ENCODE assay signal across 8 mouse cellular contexts in the genomic region with DNA sequence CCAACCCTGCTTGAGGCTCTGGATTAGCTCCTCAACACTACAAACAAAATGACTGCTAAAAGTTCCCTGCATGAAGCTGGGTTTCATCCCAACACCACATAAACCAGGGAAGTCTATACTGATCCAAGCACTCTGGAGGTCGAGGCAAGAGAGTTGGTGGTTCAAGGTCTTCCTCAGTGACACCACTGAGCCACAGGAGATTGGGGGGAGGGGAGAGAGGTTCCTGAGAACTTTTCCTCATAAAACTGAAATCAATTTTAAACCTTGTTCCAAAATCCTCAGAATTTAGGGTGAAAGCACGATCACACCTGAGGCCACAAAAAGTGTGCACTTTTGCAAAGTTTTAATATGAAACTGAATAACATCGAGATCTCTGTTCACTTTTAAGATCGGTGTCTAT. TPM values are rescaled to one million over a fixed set of nuclear protein-coding genes. Genes with fewer than 3 reads are reported as not detected.
A peak's percentile ranks its signal among the peaks of the same experiment; 100 is the strongest.
DNase-seq lines count a peak whose midpoint lies in the region; ATAC-seq and TF ChIP-seq lines count a peak whose summit lies in the region.

No protein-coding gene starts in this region.

- H3K79me2 ChIP-seq in MEL (ENCODE audit: control insufficient read depth, insufficient read depth, low read length, poor library complexity): peaks cover 46% of the 10 kb centered on the region

- H3K9ac ChIP-seq in heart, embryonic 13.5 days: no peak overlapping the region
- H3K9ac ChIP-seq in MEL (ENCODE audit: control insufficient read depth, low read depth, low read length, poor library complexity, severe bottlenecking): peak overlapping the region; percentile 90
- peak overlapping the region; percentile 26; the same call in 1 of the 2 replicates for H3K9ac ChIP-seq in heart, postnatal 0 days (replicated peaks; ENCODE audit: low read depth, low read length)
- H3K9ac ChIP-seq in liver, postnatal 0 days (replicated peaks): peak overlapping the region; percentile 84

- 68% methylated on average over 4 of the region's 4 CpGs for WGBS in heart, embryonic 13.5 days
- 71% methylated on average over 4 of the region's 4 CpGs for WGBS in heart, postnatal 0 days
- 40% methylated on average over 4 of the region's 4 CpGs for WGBS in liver, postnatal 0 days (ENCODE audit: insufficient replicate concordance)

- no peaks in the 10 kb centered on the region for H3K36me3 ChIP-seq in heart, embryonic 13.5 days
- peaks cover 0 to 47% of the 10 kb centered on the region in 2 experiments; a peak in 2 of 4 replicates for H3K36me3 ChIP-seq in MEL (ENCODE audit: control insufficient read depth in 1 of 2, insufficient read depth in 2 of 2, low read length in 2 of 2)
- no peaks in the 10 kb centered on the region for H3K36me3 ChIP-seq in heart, postnatal 0 days (replicated peaks; ENCODE audit: control insufficient read depth, insufficient read depth, low read length)
- no peaks in the 10 kb centered on the region for H3K36me3 ChIP-seq in liver, postnatal 0 days (replicated peaks; ENCODE audit: insufficient read depth, low read length)

- H3K27ac ChIP-seq in heart, embryonic 13.5 days (replicated peaks): no peak overlapping the region
- 0 out of 2 replicates have a peak overlapping the region, but pooled peaks have one; percentile 29 for H3K27ac ChIP-seq in MEL (ENCODE audit: control insufficient read depth, low read depth, low read length)
- peak overlapping the region; percentile 1; the same call in 1 of the 2 replicates for H3K27ac ChIP-seq in heart, postnatal 0 days (ENCODE audit: low read depth)
- peak overlapping the region; percentile 93 for H3K27ac ChIP-seq in liver, postnatal 0 days (ENCODE audit: low read depth)

- TF ChIP-seq POLR2A in MEL (IDR thresholded peaks at IDR 0.05; ENCODE audit: control insufficient read depth in 1 of 2, insufficient read depth in 1 of 2, low read depth in 1 of 2, low read length in 2 of 2, poor library complexity in 1 of 2): no peak

- no peaks in the 10 kb centered on the region for H3K9me3 ChIP-seq in heart, embryonic 13.5 days
- H3K9me3 ChIP-seq in MEL (replicated peaks; ENCODE audit: insufficient read depth, low read length): no peaks in the 10 kb centered on the region
- no peaks in the 10 kb centered on the region for H3K9me3 ChIP-seq in heart, postnatal 0 days (replicated peaks; ENCODE audit: control insufficient read depth, low read length)
- H3K9me3 ChIP-seq in liver, postnatal 0 days (ENCODE audit: low read length): no peaks in the 10 kb centered on the region

- DNase-seq in heart, postnatal 36 days: no peak
- peak; percentile 22 for DNase-seq in MEL (ENCODE audit: low read depth, low spot score)
- DNase-seq in heart, postnatal 0 days (ENCODE audit: low spot score): no peak
- no peak for DNase-seq in liver, postnatal 0 days
- no peak for DNase-seq in urinary bladder, postnatal 4 days (ENCODE audit: low spot score in 2 of 2)
- DNase-seq in adrenal gland, adult 2 months: no peak
- DNase-seq in gastrocnemius, postnatal 4 days (ENCODE audit: low spot score in 2 of 2): no peak

- H3K4me1 ChIP-seq in heart, embryonic 13.5 days: peaks cover 54% of the 10 kb centered on the region
- H3K4me1 ChIP-seq in MEL (ENCODE audit: control insufficient read depth in 1 of 2, insufficient read depth in 2 of 2, low read length in 2 of 2): peaks cover 32 to 39% of the 10 kb centered on the region in 2 experiments
- peaks cover 27% of the 10 kb centered on the region for H3K4me1 ChIP-seq in heart, postnatal 0 days (ENCODE audit: control insufficient read depth, insufficient read depth)
- peaks cover 53% of the 10 kb centered on the region for H3K4me1 ChIP-seq in liver, postnatal 0 days (ENCODE audit: insufficient read depth)

- peaks cover 22% of the 10 kb centered on the region for H3K27me3 ChIP-seq in heart, embryonic 13.5 days (replicated peaks)
- H3K27me3 ChIP-seq in MEL (ENCODE audit: control insufficient read depth in 1 of 2, insufficient read depth in 2 of 2, low read length in 2 of 2): no peaks in the 10 kb centered on the region
- H3K27me3 ChIP-seq in heart, postnatal 0 days (ENCODE audit: control insufficient read depth, insufficient read depth, low read length): no peaks in the 10 kb centered on the region
- H3K27me3 ChIP-seq in liver, postnatal 0 days (ENCODE audit: insufficient read depth, low read length): no peaks in the 10 kb centered on the region

- TF ChIP-seq RAD21 in MEL (IDR thresholded peaks at IDR 0.05; ENCODE audit: low read depth, low read length): no peak

- no peak for TF ChIP-seq CTCF in MEL (IDR thresholded peaks at IDR 0.05 in 2 of 3, conservative IDR thresholded peaks at IDR 0.05 in 1 of 3; ENCODE audit: control insufficient read depth in 1 of 3, insufficient read depth in 1 of 3, low read depth in 2 of 3, low read length in 3 of 3, poor library complexity in 1 of 3, severe bottlenecking in 1 of 3)
- TF ChIP-seq CTCF in heart, postnatal 0 days (IDR thresholded peaks at IDR 0.05; ENCODE audit: low read depth): no peak
- no peak for TF ChIP-seq CTCF in liver, postnatal 0 days (IDR thresholded peaks at IDR 0.05; ENCODE audit: low read depth)

- ATAC-seq in heart, embryonic 13.5 days (ENCODE audit: extremely low read depth, insufficient number of reproducible peaks, low FRiP score, low TSS enrichment): no peak
- no peak for ATAC-seq in heart, postnatal 0 days (ENCODE audit: insufficient read depth, low read depth)
- no peak for ATAC-seq in liver, postnatal 0 days

- peak overlapping the region; percentile 89 for H3K4me2 ChIP-seq in heart, embryonic 13.5 days
- H3K4me2 ChIP-seq in heart, postnatal 0 days (ENCODE audit: low read depth, low read length): peak overlapping the region; percentile 94
- H3K4me2 ChIP-seq in liver, postnatal 0 days (ENCODE audit: low read depth, low read length): peak overlapping the region; percentile 76

- intact Hi-C loops in heart, postnatal 36 days (cut with DNase I): loop anchor here (5.0 kb wide), 1 partner anchor 37 kb away; no protein-coding TSS in a partner anchor

- no peak for TF ChIP-seq EP300 in MEL (IDR thresholded peaks at IDR 0.05; ENCODE audit: low read depth in 1 of 2, low read length in 2 of 2)
- no peak for TF ChIP-seq EP300 in heart, postnatal 0 days (IDR thresholded peaks at IDR 0.05; ENCODE audit: low read depth)
- no peak for TF ChIP-seq EP300 in liver, postnatal 0 days (IDR thresholded peaks at IDR 0.05; ENCODE audit: low read depth)

- peak overlapping the region; percentile 88 for H3K4me3 ChIP-seq in heart, embryonic 13.5 days
- H3K4me3 ChIP-seq in MEL (ENCODE audit: control insufficient read depth in 1 of 2, insufficient read depth in 1 of 2, low read depth in 2 of 2, low read length in 2 of 2): peak overlapping the region; percentile 48 to 100
- H3K4me3 ChIP-seq in heart, postnatal 0 days (ENCODE audit: low read depth, low read length): peak overlapping the region; percentile 93
- peak overlapping the region; percentile 73 for H3K4me3 ChIP-seq in liver, postnatal 0 days (ENCODE audit: low read depth, low read length)

TF ChIP-seq in MEL, 35 proteins besides CTCF, POLR2A, EP300 and RAD21:
- no peak for TF ChIP-seq SMC3 (IDR thresholded peaks at IDR 0.05; ENCODE audit: low read depth, low read length)
- no peak for TF ChIP-seq MEF2A (IDR thresholded peaks at IDR 0.05; ENCODE audit: extremely low read depth, insufficient replicate concordance, low read depth, low read length, poor library complexity, severe bottlenecking)
- TF ChIP-seq GATA1 (IDR thresholded peaks at IDR 0.05; ENCODE audit: low read depth, low read length): no peak
- no peak for TF ChIP-seq POLR2AphosphoS2 (IDR thresholded peaks at IDR 0.05; ENCODE audit: low read length)
- no peak for TF ChIP-seq ELF1 (IDR thresholded peaks at IDR 0.05; ENCODE audit: low read depth, low read length)
- TF ChIP-seq ZNF384 (IDR thresholded peaks at IDR 0.05; ENCODE audit: low read depth, low read length): no peak
- TF ChIP-seq GABPA (IDR thresholded peaks at IDR 0.05; ENCODE audit: low read depth, low read length): no peak
- TF ChIP-seq MAFK (IDR thresholded peaks at IDR 0.05; ENCODE audit: borderline replicate concordance, low read depth, low read length): no peak
- TF ChIP-seq JUND (IDR thresholded peaks at IDR 0.05; ENCODE audit: low read depth, low read length): no peak
- no peak for TF ChIP-seq ZKSCAN1 (IDR thresholded peaks at IDR 0.05; ENCODE audit: low read depth, low read length)
- no peak for TF ChIP-seq POLR2AphosphoS5 (IDR thresholded peaks at IDR 0.05; ENCODE audit: borderline replicate concordance, low read depth, low read length)
- no peak for TF ChIP-seq TAL1 (IDR thresholded peaks at IDR 0.05; ENCODE audit: low read length)
- no peak for TF ChIP-seq CHD1 (IDR thresholded peaks at IDR 0.05; ENCODE audit: low read depth, low read length)
- no peak for TF ChIP-seq ZMIZ1 (IDR thresholded peaks at IDR 0.05; ENCODE audit: low read depth, low read length)
TF ChIP-seq in MEL: peak in this region for 0.

RNA-seq across cellular contexts. Expression of gene Rap1a, which starts 1.8 kb away (rescaled TPM):
- polyA plus RNA-seq in heart, embryonic 13.5 days (2015; fragmentation: Nextera tagmentation; extraction: Ambion mirVana): 81.3 and 91.9 TPM in 2 replicates
- 100 to 1,000 TPM; 110 to 115 TPM for total RNA-seq in heart, postnatal 36 days (2021)
- total RNA-seq in MEL (2012; rRNA removed): 32.3 and 39.7 TPM in 2 replicates
- polyA plus RNA-seq in MEL (2012; ENCODE audit: insufficient read depth in 1 of 2, insufficient read length in 2 of 2, low read depth in 1 of 2, low replicate concordance in 2 of 2, missing spikeins in 1 of 2): 10 to 100 TPM in 1 of 2 experiments, not detected in 1; 64.5 TPM
- total RNA-seq in heart, postnatal 0 days (2014; rRNA removed; ENCODE audit: low replicate concordance): 17.8 and 33.3 TPM in 2 replicates
- polyA plus RNA-seq in heart, postnatal 0 days (2015; fragmentation: Nextera tagmentation; extraction: Ambion mirVana): 91.0 and 92.3 TPM in 2 replicates
- polyA plus RNA-seq in liver, postnatal 0 days (2015; fragmentation: Nextera tagmentation; extraction: Ambion mirVana): 89.0 and 93.3 TPM in 2 replicates
- 100 to 1,000 TPM; 143 to 188 TPM for total RNA-seq in adrenal gland, adult 2 months (2021)
- polyA plus RNA-seq in adrenal gland, adult 2 months (2012; rRNA removed): 1.5 and 1.6 TPM in 2 replicates
- total RNA-seq in gastrocnemius, postnatal 4 days (2021): 100 to 1,000 TPM; 129 to 150 TPM
